Mouse (Mus musculus) retina, embryonic 14.5 days (tissue): ENCODE results near the gene Adgrg6.

Experiments
- DNase-seq: peaks from one replicate; pipeline ENCODE4 v3.0.0-alpha.2; 2015; ENCODE audit warnings: low spot score

Adgrg6 gene

DNA sequence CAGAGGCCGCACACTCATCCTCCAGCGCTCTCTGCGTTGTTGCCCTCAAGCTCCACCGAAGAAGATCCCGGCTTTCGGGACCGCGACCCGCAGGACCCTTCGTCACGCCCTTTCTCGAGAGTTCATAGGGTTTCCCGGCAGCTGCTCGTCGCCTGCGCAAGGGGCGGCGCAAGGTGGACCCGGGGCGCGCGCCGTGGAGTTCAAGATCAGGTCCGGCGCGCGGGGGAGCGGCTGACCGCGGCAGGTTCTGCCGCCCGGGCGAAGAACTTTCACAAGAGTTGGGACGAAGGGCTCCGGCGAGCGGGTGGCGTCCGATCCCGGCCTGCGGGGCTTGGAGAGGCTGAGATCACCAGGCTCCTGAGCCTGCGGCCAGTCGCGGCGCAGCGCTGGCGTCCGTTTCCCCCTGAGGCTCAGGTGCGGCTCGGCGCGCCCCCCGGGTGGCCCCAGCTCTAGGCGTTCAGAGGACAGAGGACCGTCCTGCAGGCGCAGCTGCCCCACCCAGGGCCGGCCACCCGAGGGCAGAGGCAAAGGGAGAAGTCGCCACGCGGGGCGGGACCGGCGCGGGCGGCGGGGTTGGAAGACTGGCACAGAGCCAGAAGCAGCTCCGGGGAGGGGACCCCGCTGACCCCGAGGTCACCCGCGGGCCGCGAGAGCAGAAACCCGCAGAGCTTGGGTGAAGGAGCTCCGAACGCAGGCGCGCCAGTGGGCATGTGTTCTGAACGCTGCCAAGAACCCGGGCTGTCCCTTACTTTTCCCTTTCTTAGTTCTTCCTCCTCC, at the start of gene Adgrg6:
Adgrg6 (minus strand) TSS at position 719 of the 777 bp plus-strand sequence.
- peak; percentile 62 for DNase-seq

- DNase-seq = no peak
These were observed 46.8 kb upstream of the Adgrg6 start for GRCm38 (mm10) chr10:14592215-14592614.

- no peak for DNase-seq
These were observed 45.4 kb upstream of the Adgrg6 start for GRCm38 (mm10) chr10:14590816-14591215.

- no peak for DNase-seq
These were observed 44.2 kb upstream of the Adgrg6 start for GRCm38 (mm10) chr10:14589667-14590066.

- no peak for DNase-seq
These were observed 38.0 kb upstream of the Adgrg6 start for GRCm38 (mm10) chr10:14583496-14583895.

- no peak for DNase-seq
These were observed 28.8 kb upstream of the Adgrg6 start for GRCm38 (mm10) chr10:14574255-14574654.

DNA sequence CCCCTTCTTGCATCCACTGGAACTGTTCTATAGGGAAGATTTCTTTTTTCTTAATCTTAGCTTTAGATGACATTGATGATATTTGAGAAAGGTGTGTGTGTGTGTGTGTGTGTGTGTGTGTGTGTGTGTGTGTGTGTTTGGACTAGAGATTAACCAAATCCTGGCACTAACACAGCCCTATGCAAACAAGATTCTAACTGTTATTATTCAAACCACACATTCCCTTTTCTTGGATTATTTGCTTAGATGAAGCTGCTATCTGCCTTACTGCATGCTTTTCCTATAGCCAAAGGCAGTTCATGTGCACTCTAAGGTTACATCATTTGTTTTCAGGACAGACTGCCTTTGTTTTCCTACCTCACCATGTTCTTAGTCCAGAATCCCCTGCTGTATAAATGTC, 25.7 kb upstream of the Adgrg6 start:
- DNase-seq = no peak

- no peak for DNase-seq
These were observed 25.2 kb upstream of the Adgrg6 start for GRCm38 (mm10) chr10:14570616-14571015.

GRCm38 (mm10) chr10:14546111-14546551, 672 bp upstream of the Adgrg6 start:
- DNase-seq = peak; percentile 14

- DNase-seq = no peak
These were observed 885 bp downstream of the Adgrg6 start for GRCm38 (mm10) chr10:14544608-14544940.

DNA sequence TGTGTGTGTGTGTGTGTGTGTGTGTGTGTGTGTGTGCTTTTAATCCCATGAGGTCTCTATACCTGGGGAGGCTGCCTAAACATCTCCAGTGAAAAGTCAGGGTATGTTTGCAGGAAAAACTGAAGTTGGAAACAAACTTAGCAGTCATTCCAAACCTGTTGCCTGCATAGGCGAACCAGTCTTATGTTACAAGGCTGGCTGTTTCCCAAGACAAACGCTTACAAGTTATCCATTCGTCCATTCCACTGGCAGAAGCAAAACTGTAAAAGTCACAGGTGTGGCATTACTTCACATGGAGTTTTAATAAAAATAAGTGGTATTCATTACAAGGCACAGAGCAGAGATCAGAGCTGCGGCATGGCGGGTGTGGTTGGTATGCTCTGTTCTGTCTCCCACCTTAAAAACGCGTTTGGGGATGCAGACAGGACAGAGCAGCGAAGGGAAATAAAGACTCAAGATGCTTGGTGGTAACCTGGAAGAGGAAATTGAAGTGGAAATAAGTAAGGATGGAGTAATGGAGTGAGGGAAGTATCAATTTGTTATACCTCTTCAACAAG, 1.9 kb downstream of the Adgrg6 start:
- DNase-seq = no peak

DNA sequence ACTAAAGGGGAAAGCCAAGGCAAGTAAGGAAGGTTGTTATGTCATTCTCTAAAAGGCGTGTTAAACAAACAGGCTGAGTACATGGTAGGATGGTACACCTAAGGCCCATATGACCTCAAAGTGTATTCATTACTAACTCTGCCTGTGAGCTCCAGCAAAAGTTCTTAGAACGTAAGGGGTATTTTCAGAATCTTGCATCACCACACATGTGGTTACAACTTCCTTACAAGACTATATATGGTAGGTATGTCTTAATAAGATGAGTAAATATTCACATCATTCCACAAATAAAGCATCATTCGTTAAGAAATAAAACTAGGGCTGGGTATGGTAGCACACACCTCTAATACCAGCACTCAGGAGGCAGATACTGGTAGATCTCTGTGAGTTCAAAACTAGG, 8.4 kb downstream of the Adgrg6 start:
- DNase-seq = no peak

DNA sequence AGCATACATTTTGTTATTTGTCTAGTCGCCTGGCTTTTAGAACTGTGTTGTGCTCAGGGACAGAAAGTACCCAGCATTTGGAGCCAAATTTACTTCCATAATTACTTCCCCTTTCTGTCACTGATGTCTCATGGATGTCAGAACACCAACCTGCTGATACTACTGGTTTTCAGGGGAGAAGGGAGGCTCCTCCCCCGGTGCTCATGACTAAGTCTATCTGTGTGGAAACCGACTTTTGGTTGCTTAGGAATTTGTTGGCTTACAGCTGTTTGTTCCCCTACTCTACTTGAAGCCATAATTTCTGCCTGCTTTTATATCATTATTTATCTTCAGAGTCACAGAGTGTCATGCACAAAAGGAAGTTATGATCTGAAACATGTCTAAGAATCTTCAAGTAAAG, 14.4 kb downstream of the Adgrg6 start:
- DNase-seq = no peak

- no peak for DNase-seq
These were observed 14.8 kb downstream of the Adgrg6 start for GRCm38 (mm10) chr10:14530670-14531069.

DNA sequence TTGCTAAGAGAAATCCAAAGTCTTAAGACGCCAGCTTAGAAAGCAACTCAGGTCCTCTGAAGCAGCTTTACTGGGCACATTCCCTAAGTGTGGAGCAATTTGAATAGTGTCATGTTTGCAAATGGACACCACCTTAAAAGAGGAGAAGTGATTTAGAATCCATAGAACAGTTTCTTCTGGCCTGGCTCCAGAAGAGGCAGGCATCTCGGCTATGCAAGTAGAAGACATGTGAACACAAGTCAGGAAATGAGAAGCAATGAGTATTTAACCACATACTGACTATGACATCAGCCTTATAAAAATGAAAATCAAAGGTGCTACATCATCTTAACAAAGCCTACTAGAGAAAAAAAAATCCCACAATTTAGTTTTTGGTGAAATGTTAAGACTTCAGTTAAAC, 17.7 kb downstream of the Adgrg6 start:
- no peak for DNase-seq

DNA sequence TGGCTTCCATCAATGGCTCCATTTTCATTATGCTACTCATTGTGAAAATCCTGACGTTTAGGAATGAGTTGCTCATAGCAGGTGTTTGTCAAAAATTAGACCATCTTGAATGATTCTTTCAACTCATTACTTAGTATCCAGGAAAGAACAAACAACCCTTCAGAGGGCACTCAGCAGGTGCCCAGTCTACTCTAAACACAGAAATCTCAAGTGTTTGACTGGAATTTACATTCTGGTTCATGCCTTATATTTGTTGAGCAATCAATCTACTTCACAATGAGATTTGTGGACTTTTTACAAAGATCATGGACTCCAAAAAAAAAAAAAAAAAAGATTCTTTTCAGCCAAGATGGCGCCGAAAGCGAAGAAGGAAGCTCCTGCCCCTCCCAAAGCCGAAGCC, 22.7 kb downstream of the Adgrg6 start:
- DNase-seq = no peak

- no peak for DNase-seq
These were observed 24.4 kb downstream of the Adgrg6 start for GRCm38 (mm10) chr10:14520912-14521675.

DNA sequence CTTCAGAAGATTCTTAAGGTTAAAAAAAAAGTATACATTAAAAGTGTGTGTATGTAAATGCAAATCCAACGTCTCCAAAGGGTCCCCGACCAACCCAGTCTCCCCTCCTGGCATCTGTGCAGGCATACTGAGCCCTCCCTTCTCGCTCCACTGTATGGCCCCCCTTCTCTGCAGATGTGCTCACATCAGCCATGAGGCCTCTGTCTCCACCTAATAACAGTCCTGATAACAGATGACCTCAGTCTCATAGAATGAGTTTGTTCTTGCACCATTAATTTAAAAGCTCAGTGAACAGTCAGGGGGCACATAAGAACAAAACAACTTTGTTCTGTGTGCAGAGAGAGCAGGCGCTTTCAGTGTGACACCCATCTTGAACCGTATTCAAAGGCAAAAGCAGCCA, 27.6 kb downstream of the Adgrg6 start:
- no peak for DNase-seq

DNA sequence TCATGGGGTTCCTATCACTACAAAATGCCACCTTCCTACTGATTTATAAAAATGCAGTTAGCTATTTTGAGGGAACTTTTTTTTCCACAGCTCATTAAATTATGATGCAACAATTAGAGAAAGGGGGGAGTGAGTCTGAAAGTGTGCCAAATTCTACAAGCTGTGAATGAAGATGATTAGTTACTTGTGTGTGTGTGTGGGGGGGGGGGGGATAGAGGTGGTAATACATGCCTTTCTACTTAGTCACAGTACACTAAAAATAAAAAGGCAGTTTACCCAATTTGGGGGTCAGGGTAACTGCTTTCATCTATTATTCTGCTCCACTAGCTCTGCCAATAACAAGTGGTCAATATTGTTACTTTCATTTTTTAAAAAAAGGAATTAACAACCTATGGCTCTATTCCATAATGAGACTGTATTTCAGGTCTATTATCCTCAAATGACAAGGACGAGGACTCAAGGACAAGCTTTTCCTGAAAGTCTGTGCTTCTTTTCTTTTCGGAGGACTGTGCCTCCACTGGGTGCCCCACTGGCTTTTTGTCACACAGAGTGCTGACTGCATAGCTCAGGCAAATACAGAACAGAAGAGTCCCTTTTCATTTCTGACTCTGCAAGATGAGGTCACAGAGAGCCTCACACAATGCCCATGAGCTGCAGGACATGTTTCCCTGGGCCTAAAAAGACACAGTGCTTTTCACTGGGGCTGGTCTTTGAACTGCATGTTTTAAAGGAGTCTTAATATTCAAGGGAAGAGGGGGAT, 33.4 kb downstream of the Adgrg6 start:
- peak; percentile 17 for DNase-seq

DNA sequence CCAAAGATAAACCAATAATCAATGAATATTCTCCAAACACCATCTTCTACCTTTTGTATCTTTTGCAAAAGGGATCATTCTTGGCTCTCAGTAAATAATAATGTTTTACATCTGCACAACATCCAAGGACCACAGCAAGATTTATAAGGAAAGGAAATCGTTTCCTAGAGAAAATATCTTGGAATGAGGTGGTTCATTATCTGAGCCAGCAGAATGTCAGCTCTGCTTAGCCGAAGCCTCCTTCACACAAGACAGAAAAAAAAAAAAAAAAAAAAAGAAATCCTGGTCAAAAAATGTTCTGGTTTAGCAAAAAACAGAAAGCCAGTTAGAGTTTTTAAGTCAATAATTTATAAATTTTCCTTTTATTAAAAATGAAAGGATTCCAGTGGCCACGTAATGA, 34.3 kb downstream of the Adgrg6 start:
- DNase-seq = no peak

DNA sequence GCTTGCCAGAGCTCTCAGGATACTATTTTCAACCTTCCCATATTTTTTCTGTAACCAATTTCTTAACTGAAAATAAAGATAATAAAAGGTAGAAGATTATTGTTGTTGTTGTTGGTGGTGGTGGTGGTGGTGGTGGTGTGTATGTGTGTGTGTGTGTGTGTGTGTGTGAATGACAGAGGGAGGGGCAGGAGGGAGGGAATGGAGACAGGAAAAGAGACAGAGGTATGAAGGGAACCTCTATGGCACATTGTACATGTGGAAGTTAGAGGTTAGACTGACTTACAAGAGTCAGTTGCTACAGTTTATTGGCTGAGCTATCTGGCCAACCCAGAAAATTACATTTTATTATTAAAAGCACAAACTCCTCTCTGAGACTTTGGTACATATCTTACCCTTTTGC, 49.8 kb downstream of the Adgrg6 start:
- DNase-seq = no peak

DNA sequence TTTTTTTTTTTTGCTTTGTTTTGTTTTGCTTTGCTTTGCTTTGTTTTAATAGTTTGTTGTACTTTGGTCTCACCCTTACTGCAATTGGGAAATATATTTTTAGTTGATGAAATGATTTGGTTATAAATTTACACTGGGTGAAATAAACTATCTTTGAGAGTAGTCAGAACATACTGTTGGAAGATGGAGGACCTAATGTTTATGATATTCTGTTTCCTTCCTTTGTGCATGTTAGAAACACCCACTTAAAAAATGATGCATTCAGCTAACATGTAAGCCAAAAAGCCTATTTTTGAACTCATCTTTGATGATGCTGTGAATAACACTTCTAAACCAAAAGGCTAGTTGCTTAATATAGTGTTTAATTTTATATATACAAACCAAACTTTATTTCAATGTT, 50.3 kb downstream of the Adgrg6 start:
- no peak for DNase-seq

DNA sequence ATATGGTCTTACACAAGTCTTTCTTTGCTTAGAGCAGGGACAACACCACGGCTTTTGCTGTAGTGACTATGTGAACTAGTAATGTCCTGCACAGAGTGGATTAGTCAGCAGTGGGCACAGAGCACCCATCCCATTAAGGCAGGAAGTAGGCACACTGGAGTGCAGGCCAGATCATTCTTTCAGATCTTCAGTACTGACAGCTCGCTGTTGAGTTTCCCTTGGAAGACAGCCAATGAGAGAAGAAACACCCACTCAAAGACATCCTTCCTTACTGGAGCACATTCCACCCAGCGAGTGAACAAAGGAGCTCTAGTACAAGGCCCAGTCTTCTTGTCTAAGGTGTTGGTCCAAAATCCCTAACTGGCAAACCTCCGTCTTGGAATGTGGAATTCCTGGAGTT, 53.6 kb downstream of the Adgrg6 start:
- DNase-seq = no peak
